Mouse (Mus musculus) erythroblast, embryonic 14.5 days (primary cell): ENCODE measurements around the gene Glg1. TPM values are rescaled to one million over a fixed set of nuclear protein-coding genes. Genes with fewer than 3 reads are reported as not detected.

Experiments
- H3K27me3 ChIP-seq: 2 replicates; pipeline ENCODE4 v1.6.1; 2012; ENCODE audit warnings: inconsistent platforms; ENCODE audit not compliant: control insufficient read depth
- H3K36me3 ChIP-seq: 2 replicates; pipeline ENCODE4 v1.6.1; 2012; ENCODE audit warnings: mild to moderate bottlenecking, inconsistent platforms; ENCODE audit not compliant: control insufficient read depth
- H3K4me1 ChIP-seq: 2 replicates; pipeline ENCODE4 v1.6.1; 2012; ENCODE audit warnings: inconsistent platforms; ENCODE audit not compliant: control insufficient read depth
- H3K4me3 ChIP-seq: replicated peaks from 2 replicates; pipeline ENCODE3; 2012; ENCODE audit warnings: moderate library complexity, mild to moderate bottlenecking, inconsistent platforms
- H3K9me3 ChIP-seq: 2 replicates; pipeline ENCODE4 v1.6.1; 2012; ENCODE audit warnings: low read length, inconsistent platforms, mixed read lengths; ENCODE audit not compliant: control insufficient read depth
- GATA1 ChIP-seq: IDR thresholded peaks from 2 replicates; pipeline ENCODE4 v1.6.1; 2012; ENCODE audit warnings: low read length, inconsistent platforms, mixed read lengths
- TAL1 ChIP-seq: IDR thresholded peaks from 3 replicates; pipeline ENCODE4 v1.6.1; 2012; ENCODE audit warnings: low read length, inconsistent platforms, mixed read lengths
- polyA plus RNA-seq: library from polyadenylated mRNA; stranded (reverse); fragments of >175 nt; gene quantifications from 2 replicates; pipeline ENCODE4 v1.2.3, GENCODE M21; 2012

Gene Glg1
- polyA plus RNA-seq, 1 experiment: 1.1 TPM

- no peak for TF ChIP-seq TAL1
- no peak for TF ChIP-seq GATA1
Observed at GRCm38 (mm10) chr8:111213406-111213805, 45.6 kb downstream of the Glg1 start.

DNA sequence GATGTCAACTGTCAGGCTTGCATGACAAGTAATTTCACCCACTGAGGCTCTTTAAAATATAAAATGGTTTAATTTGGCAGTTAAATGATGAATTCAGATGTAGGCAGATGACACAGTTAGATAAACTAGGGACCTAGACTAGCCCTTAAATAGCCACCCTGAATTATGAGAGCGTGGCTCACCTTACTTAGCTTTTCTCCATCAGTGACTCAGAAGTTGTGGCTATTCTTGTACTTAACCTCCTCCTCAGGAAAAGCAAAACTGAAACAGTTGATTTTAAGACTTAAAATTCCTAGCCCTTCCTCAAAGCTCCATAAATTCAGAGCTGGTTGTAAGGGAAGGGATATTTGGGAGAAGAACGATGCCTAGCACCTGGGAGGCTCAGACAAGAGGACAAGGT is 47.8 kb downstream of the Glg1 start:
- H3K9me3 ChIP-seq: no peaks in the 10 kb centered on the region
- TF ChIP-seq GATA1 (no peak), TAL1 (no peak)
- H3K36me3 ChIP-seq: no peaks in the 10 kb centered on the region
- H3K4me3 ChIP-seq: no peak overlapping the region
- peaks cover 23% of the 10 kb centered on the region for H3K4me1 ChIP-seq
- H3K27me3 ChIP-seq: no peaks in the 10 kb centered on the region

More at GRCm38 (mm10) chr8:111213406-111213805, 45.6 kb downstream of the Glg1 start:
- Histone ChIP-seq H3K36me3 (no peaks in the 10 kb centered on the region), H3K9me3 (no peaks in the 10 kb centered on the region), H3K4me3 (no peak overlapping the region), H3K4me1 (peaks cover 25% of the 10 kb centered on the region), H3K27me3 (no peaks in the 10 kb centered on the region)

GRCm38 (mm10) chr8:111209874-111210273 is 49.1 kb downstream of the Glg1 start:
- no peaks in the 10 kb centered on the region for H3K36me3 ChIP-seq
- H3K27me3 ChIP-seq: no peaks in the 10 kb centered on the region
- no peak overlapping the region for H3K4me3 ChIP-seq
- H3K4me1 ChIP-seq: peaks cover 23% of the 10 kb centered on the region
- no peak for TF ChIP-seq TAL1
- no peak for TF ChIP-seq GATA1
- H3K9me3 ChIP-seq: no peaks in the 10 kb centered on the region

DNA sequence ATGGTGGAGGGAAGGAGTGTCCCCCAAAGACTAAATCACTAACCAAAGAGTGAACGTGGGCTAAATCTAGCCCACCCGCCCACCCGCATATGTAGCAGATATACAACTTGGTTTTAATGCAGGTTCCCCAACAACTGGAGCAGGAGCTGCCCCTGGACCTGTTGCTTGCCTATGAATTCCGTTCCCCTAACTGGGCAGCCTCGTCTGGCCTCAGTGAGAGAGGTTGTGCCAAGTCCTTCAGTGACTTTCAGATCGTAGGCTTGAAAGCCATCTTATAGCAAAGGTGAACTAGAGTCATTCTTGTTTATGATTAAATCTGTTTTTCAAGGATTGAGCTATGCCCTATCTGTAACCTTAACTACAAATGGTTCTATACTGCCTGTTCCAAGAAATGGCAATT is 52.7 kb downstream of the Glg1 start:
- Histone ChIP-seq H3K4me1 (peaks cover 10% of the 10 kb centered on the region), H3K27me3 (no peaks in the 10 kb centered on the region), H3K36me3 (no peaks in the 10 kb centered on the region), H3K4me3 (no peak overlapping the region), H3K9me3 (no peaks in the 10 kb centered on the region)
- TF ChIP-seq GATA1: no peak
- TF ChIP-seq TAL1: no peak

- H3K9me3 ChIP-seq: no peaks in the 10 kb centered on the region
- no peaks in the 10 kb centered on the region for H3K27me3 ChIP-seq
- H3K4me1 ChIP-seq: peaks cover 3% of the 10 kb centered on the region
- no peaks in the 10 kb centered on the region for H3K36me3 ChIP-seq
- H3K4me3 ChIP-seq: no peak overlapping the region
- TF ChIP-seq TAL1 (no peak), GATA1 (no peak)
Observed at GRCm38 (mm10) chr8:111205033-111205432, 54.0 kb downstream of the Glg1 start.

DNA sequence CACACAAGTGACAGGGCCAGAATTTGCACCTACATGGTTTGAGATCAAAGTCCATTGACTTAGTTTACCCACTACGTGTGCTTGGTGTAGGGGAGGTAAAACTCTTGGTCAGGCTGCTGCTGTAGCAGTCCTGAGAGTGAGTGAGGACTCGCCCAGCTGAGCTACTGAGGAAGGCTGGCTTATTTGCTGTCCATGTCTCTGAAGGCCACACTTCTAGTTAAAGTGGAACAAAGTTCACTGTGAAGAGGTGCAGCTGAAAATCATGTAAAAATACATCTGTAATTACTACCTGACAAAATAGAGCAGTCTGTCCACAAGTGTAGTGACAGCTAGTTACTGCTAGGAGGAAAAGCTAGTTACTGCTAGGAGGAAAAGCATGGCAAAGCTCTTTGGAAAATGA is 55.7 kb downstream of the Glg1 start:
- H3K27me3 ChIP-seq: no peaks in the 10 kb centered on the region
- H3K9me3 ChIP-seq: no peaks in the 10 kb centered on the region
- no peak for TF ChIP-seq GATA1
- TF ChIP-seq TAL1: no peak
- H3K4me3 ChIP-seq: no peak overlapping the region
- peaks cover 3% of the 10 kb centered on the region; the same call in 1 of the 2 replicates for H3K36me3 ChIP-seq
- no peaks in the 10 kb centered on the region for H3K4me1 ChIP-seq

DNA sequence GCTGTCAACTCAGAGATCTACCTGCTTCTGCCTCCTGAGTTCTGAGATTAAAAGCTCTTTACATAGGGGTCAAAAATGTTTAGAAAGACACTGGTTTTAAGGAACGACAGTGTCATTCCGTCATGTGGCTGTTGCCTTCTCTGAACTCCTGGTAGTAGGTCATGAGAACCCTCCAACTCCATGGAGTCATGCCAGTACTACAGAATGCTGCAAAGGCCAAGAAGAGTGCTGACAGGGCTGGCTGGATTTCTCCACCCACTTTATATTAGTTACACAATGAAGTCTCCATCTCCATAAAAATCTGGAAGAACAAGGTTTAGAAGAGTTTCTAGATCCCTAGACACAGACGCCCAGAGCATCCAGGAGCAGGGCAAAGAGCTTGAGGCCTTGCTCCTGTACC is 61.0 kb downstream of the Glg1 start:
- H3K4me1 ChIP-seq: no peaks in the 10 kb centered on the region
- H3K36me3 ChIP-seq: peaks cover 51% of the 10 kb centered on the region
- H3K4me3 ChIP-seq: no peak overlapping the region
- H3K27me3 ChIP-seq: no peaks in the 10 kb centered on the region
- TF ChIP-seq TAL1 (no peak), GATA1 (no peak)
- H3K9me3 ChIP-seq: no peaks in the 10 kb centered on the region

- TF ChIP-seq GATA1 (no peak), TAL1 (no peak)
- Histone ChIP-seq H3K27me3 (no peaks in the 10 kb centered on the region), H3K36me3 (peaks cover 63% of the 10 kb centered on the region), H3K4me3 (no peak overlapping the region), H3K4me1 (no peaks in the 10 kb centered on the region), H3K9me3 (no peaks in the 10 kb centered on the region)
Observed at GRCm38 (mm10) chr8:111196181-111196580, 62.8 kb downstream of the Glg1 start.

- no peaks in the 10 kb centered on the region for H3K4me1 ChIP-seq
- H3K27me3 ChIP-seq: no peaks in the 10 kb centered on the region
- no peak overlapping the region for H3K4me3 ChIP-seq
- TF ChIP-seq TAL1 (no peak), GATA1 (no peak)
- H3K9me3 ChIP-seq: no peaks in the 10 kb centered on the region
- peaks cover 62% of the 10 kb centered on the region for H3K36me3 ChIP-seq
Observed at GRCm38 (mm10) chr8:111188594-111189211, 70.3 kb downstream of the Glg1 start.

DNA sequence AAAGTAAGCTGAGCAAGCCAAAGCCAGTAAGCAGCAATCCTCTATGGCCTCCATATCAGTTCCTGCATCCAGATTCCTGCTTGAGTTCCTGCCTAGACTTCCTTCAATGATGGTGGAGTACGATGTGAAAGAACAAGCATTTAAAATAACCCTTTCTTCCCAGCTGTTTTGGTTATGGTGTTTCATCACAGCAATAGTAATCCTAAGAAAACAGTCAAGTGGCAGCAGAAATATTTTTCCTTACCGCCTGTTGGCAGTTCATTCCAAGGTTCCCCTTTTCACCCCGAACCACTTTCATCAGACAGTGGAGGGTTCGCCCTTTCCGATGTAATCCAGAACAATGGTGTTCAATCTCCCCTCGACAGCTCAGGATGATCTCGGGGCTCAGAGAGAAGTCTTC is 71.5 kb downstream of the Glg1 start:
- H3K36me3 ChIP-seq: peaks cover 67% of the 10 kb centered on the region

More for the DNA sequence above, 71.5 kb downstream of the Glg1 start:
- Histone ChIP-seq H3K27me3 (no peaks in the 10 kb centered on the region), H3K4me3 (no peak overlapping the region), H3K9me3 (no peaks in the 10 kb centered on the region), H3K4me1 (no peaks in the 10 kb centered on the region)
- TF ChIP-seq TAL1 (no peak), GATA1 (no peak)
